Mouse (Mus musculus) thymus, adult 2 months (tissue): ENCODE results near the gene Dgcr2.

ENCODE experiments used
- CTCF ChIP-seq: fragments of 200-500 bp; IDR thresholded peaks from 2 replicates; pipeline ENCODE4 v1.5.1; 2012; ENCODE audit warnings: mild to moderate bottlenecking, control low read depth, low read length, moderate library complexity, borderline replicate concordance; ENCODE audit not compliant: control insufficient read depth, poor library complexity, insufficient read depth; ENCODE audit errors: extremely low read depth
- POLR2A ChIP-seq: fragments of 200-500 bp; IDR thresholded peaks from 2 replicates; pipeline ENCODE4 v1.6.1; 2012; ENCODE audit warnings: mild to moderate bottlenecking, low read length, control low read depth, moderate library complexity; ENCODE audit not compliant: control insufficient read depth, poor library complexity, insufficient read depth; ENCODE audit errors: extremely low read depth

- TF ChIP-seq CTCF = no peak
- no peak for TF ChIP-seq POLR2A
Measured at GRCm38 (mm10) chr16:17893923-17894322, 4.4 kb downstream of the Dgcr2 start, which contains the start of gene Tssk1.
